Mouse (Mus musculus) hindbrain, embryonic 14.5 days (tissue): Measurements from ENCODE around the gene Tmem123. TPM values are rescaled to one million over a fixed set of nuclear protein-coding genes. Genes with fewer than 3 reads are reported as not detected.

ENCODE experiments used
- ATAC-seq: fragments of 200-750 bp; cut with Nextera tagmentation; 2 replicates; pipeline ENCODE4 v1.8.0; 2017; ENCODE audit warnings: moderate number of reproducible peaks, mild to moderate bottlenecking, moderate TSS enrichment, moderate library complexity; ENCODE audit not compliant: low FRiP score
- DNase-seq: peaks from one replicate; pipeline ENCODE4 v3.0.0-alpha.2; 2015; ENCODE audit warnings: low spot score
- H3K27ac ChIP-seq: fragments of 300-500 bp; sonication (generic); 2 replicates; pipeline ENCODE4 v1.5.1; 2014; ENCODE audit warnings: mild to moderate bottlenecking, moderate library complexity
- H3K27me3 ChIP-seq: fragments of 300-500 bp; sonication (generic); 2 replicates; pipeline ENCODE4 v1.6.1; 2014; ENCODE audit warnings: mild to moderate bottlenecking, low read length, mixed read lengths; ENCODE audit not compliant: control insufficient read depth, insufficient read depth
- H3K36me3 ChIP-seq: fragments of 300-500 bp; sonication (generic); replicated peaks from 2 replicates; pipeline ENCODE4 v1.6.1; 2014; ENCODE audit not compliant: control insufficient read depth, insufficient read depth
- H3K4me1 ChIP-seq: fragments of 300-500 bp; sonication (generic); replicated peaks from 2 replicates; pipeline ENCODE4 v1.6.1; 2014; ENCODE audit warnings: antibody characterized with exemption, low read length, mixed read lengths; ENCODE audit not compliant: control insufficient read depth, insufficient read depth
- H3K4me2 ChIP-seq: fragments of 300-500 bp; sonication (generic); replicated peaks from 2 replicates; pipeline ENCODE4 v1.6.1; 2014; ENCODE audit warnings: mild to moderate bottlenecking, moderate library complexity
- H3K4me3 ChIP-seq: fragments of 300-500 bp; sonication (generic); replicated peaks from 2 replicates; pipeline ENCODE4 v1.5.1; 2014; ENCODE audit warnings: mild to moderate bottlenecking, low read length
- H3K9ac ChIP-seq: fragments of 300-500 bp; sonication (generic); 2 replicates; pipeline ENCODE4 v1.6.1; 2014
- H3K9me3 ChIP-seq: fragments of 300-500 bp; sonication (generic); 2 replicates; pipeline ENCODE4 v1.6.1; 2016; ENCODE audit warnings: low read length; ENCODE audit not compliant: control insufficient read depth
- WGBS: fragments of 180-500 bp; shearing (Covaris S2); extraction: QIAGEN DNeasy Blood & Tissue Kit; methylation state at CpG from one replicate; pipeline ENCODE4 v1.1.7; 2014; 5-methylcytosine and 5-hydroxymethylcytosine counted together
- polyA plus RNA-seq: library from polyadenylated mRNA; unstranded; fragments of >200 nt; fragmentation: Nextera tagmentation; extraction: Ambion mirVana; gene quantifications from 2 replicates; pipeline ENCODE4 v1.2.1, GENCODE M21; 2014

Tmem123 gene
- polyA plus RNA-seq, 1 experiment from 2014 or later = 25.6 TPM

- H3K9ac ChIP-seq = no peak overlapping the region
- H3K4me3 ChIP-seq = no peak overlapping the region
- H3K9me3 ChIP-seq = no peaks in the 10 kb centered on the region
- no peaks in the 10 kb centered on the region for H3K4me1 ChIP-seq
- ATAC-seq (no peak), DNase-seq (no peak)
- H3K36me3 ChIP-seq = no peaks in the 10 kb centered on the region
- no peak overlapping the region for H3K27ac ChIP-seq
- WGBS = 94% methylated on average over 8 of the region's 8 CpGs
- no peaks in the 10 kb centered on the region for H3K27me3 ChIP-seq
- H3K4me2 ChIP-seq = no peak overlapping the region
Observed at GRCm38 (mm10) chr9:7780250-7781150, 16.7 kb downstream of the Tmem123 start.

GRCm38 (mm10) chr9:7783823-7784614 is 20.2 kb downstream of the Tmem123 start:
- H3K27ac ChIP-seq = no peak overlapping the region
- DNase-seq = no peak

GRCm38 (mm10) chr9:7784615-7785012 is 20.8 kb downstream of the Tmem123 start:
- H3K4me2 ChIP-seq = no peak overlapping the region
- H3K4me3 ChIP-seq = no peak overlapping the region
- H3K27ac ChIP-seq = no peak overlapping the region
- no peaks in the 10 kb centered on the region for H3K36me3 ChIP-seq
- H3K9me3 ChIP-seq = no peaks in the 10 kb centered on the region
- ATAC-seq (no peak), DNase-seq (no peak)
- 31% methylated on average over 1 of the region's 1 CpGs for WGBS
- H3K4me1 ChIP-seq = no peaks in the 10 kb centered on the region
- H3K27me3 ChIP-seq = no peaks in the 10 kb centered on the region
- H3K9ac ChIP-seq = no peak overlapping the region

More at GRCm38 (mm10) chr9:7783823-7784614, 20.2 kb downstream of the Tmem123 start:
- Histone ChIP-seq H3K36me3 (no peaks in the 10 kb centered on the region), H3K9me3 (no peaks in the 10 kb centered on the region), H3K27me3 (no peaks in the 10 kb centered on the region), H3K4me1 (no peaks in the 10 kb centered on the region), H3K4me2 (no peak overlapping the region), H3K9ac (no peak overlapping the region), H3K4me3 (no peak overlapping the region)
- ATAC-seq = no peak
- WGBS = 75% methylated on average over 15 of the region's 15 CpGs

- no peak for DNase-seq
- Histone ChIP-seq H3K4me1 (no peaks in the 10 kb centered on the region), H3K9me3 (no peaks in the 10 kb centered on the region), H3K9ac (no peak overlapping the region), H3K4me3 (no peak overlapping the region), H3K27me3 (no peaks in the 10 kb centered on the region), H3K36me3 (no peaks in the 10 kb centered on the region), H3K4me2 (no peak overlapping the region), H3K27ac (no peak overlapping the region)
- WGBS = 91% methylated on average over 3 of the region's 3 CpGs
- ATAC-seq = no peak
Observed at GRCm38 (mm10) chr9:7785396-7785795, 21.6 kb downstream of the Tmem123 start.

- Histone ChIP-seq H3K36me3 (0 out of 2 replicates have a peak, but pooled peaks cover 1% of the 10 kb centered on the region), H3K9me3 (no peaks in the 10 kb centered on the region), H3K9ac (no peak overlapping the region), H3K27ac (no peak overlapping the region), H3K4me3 (no peak overlapping the region), H3K4me1 (no peaks in the 10 kb centered on the region), H3K27me3 (no peaks in the 10 kb centered on the region), H3K4me2 (no peak overlapping the region)
- 92% methylated on average over 7 of the region's 7 CpGs for WGBS
- DNase-seq = no peak
- no peak; the same call in 1 of the 2 replicates for ATAC-seq
Observed at GRCm38 (mm10) chr9:7786086-7786485, 22.2 kb downstream of the Tmem123 start.

GRCm38 (mm10) chr9:7788411-7788810 is 24.6 kb downstream of the Tmem123 start:
- Histone ChIP-seq H3K27ac (no peak overlapping the region), H3K9ac (no peak overlapping the region), H3K9me3 (no peaks in the 10 kb centered on the region), H3K4me1 (no peaks in the 10 kb centered on the region), H3K4me3 (no peak overlapping the region), H3K4me2 (no peak overlapping the region), H3K36me3 (peaks cover 10% of the 10 kb centered on the region; the same call in 1 of the 2 replicates), H3K27me3 (no peaks in the 10 kb centered on the region)
- ATAC-seq (no peak), DNase-seq (no peak)
- 88% methylated on average over 6 of the region's 6 CpGs for WGBS

GRCm38 (mm10) chr9:7789764-7790575 is 26.1 kb downstream of the Tmem123 start:
- H3K36me3 ChIP-seq = peaks cover 10% of the 10 kb centered on the region; the same call in 1 of the 2 replicates
- no peak overlapping the region for H3K27ac ChIP-seq
- H3K4me1 ChIP-seq = no peaks in the 10 kb centered on the region
- H3K4me2 ChIP-seq = no peak overlapping the region
- H3K4me3 ChIP-seq = no peak overlapping the region
- H3K9ac ChIP-seq = no peak overlapping the region
- DNase-seq (no peak), ATAC-seq (no peak)
- H3K27me3 ChIP-seq = no peaks in the 10 kb centered on the region
- no peaks in the 10 kb centered on the region for H3K9me3 ChIP-seq
- WGBS = 91% methylated on average over 8 of the region's 8 CpGs

GRCm38 (mm10) chr9:7790580-7791084 is 26.8 kb downstream of the Tmem123 start:
- DNase-seq = no peak
- Histone ChIP-seq H3K27me3 (no peaks in the 10 kb centered on the region), H3K9ac (no peak overlapping the region), H3K4me2 (no peak overlapping the region), H3K27ac (no peak overlapping the region), H3K36me3 (peaks cover 10% of the 10 kb centered on the region; the same call in 1 of the 2 replicates), H3K9me3 (no peaks in the 10 kb centered on the region), H3K4me3 (no peak overlapping the region), H3K4me1 (no peaks in the 10 kb centered on the region)
- WGBS = 97% methylated on average over 11 of the region's 11 CpGs
- ATAC-seq = no peak
